Mouse (Mus musculus) midbrain, embryonic 13.5 days (tissue): ENCODE data around the gene Phrf1. TPM values are rescaled to one million over a fixed set of nuclear protein-coding genes. Genes with fewer than 3 reads are reported as not detected.
"Not testable (repeated sequence)": the region's sequence is repeated elsewhere in the genome, so short reads cannot be mapped to it uniquely, and the experiment has no call there.

Experiments used
- ATAC-seq: fragments of 200-750 bp; cut with Nextera tagmentation; 2 replicates; pipeline ENCODE4 v1.8.0; 2017; ENCODE audit warnings: mild to moderate bottlenecking, moderate TSS enrichment, moderate library complexity
- H3K27ac ChIP-seq: fragments of 300-500 bp; sonication (generic); 2 replicates; pipeline ENCODE4 v1.5.1; 2015; ENCODE audit warnings: inconsistent platforms, mild to moderate bottlenecking, moderate library complexity
- H3K27me3 ChIP-seq: fragments of 300-500 bp; sonication (generic); 2 replicates; pipeline ENCODE4 v1.6.1; 2015; ENCODE audit warnings: mild to moderate bottlenecking, inconsistent platforms
- H3K36me3 ChIP-seq: fragments of 300-500 bp; sonication (generic); 2 replicates; pipeline ENCODE4 v1.6.1; 2015; ENCODE audit warnings: mild to moderate bottlenecking, inconsistent platforms
- H3K4me1 ChIP-seq: fragments of 300-500 bp; sonication (generic); replicated peaks from 2 replicates; pipeline ENCODE4 v1.6.1; 2015; ENCODE audit warnings: inconsistent platforms
- H3K4me2 ChIP-seq: fragments of 300-500 bp; sonication (generic); replicated peaks from 2 replicates; pipeline ENCODE4 v1.6.1; 2015; ENCODE audit warnings: moderate library complexity, mild to moderate bottlenecking, inconsistent platforms
- H3K4me3 ChIP-seq: fragments of 300-500 bp; sonication (generic); replicated peaks from 2 replicates; pipeline ENCODE4 v1.5.1; 2015; ENCODE audit warnings: mild to moderate bottlenecking, inconsistent platforms
- H3K9ac ChIP-seq: fragments of 300-500 bp; sonication (generic); replicated peaks from 2 replicates; pipeline ENCODE4 v1.6.1; 2015; ENCODE audit warnings: mild to moderate bottlenecking, inconsistent platforms
- H3K9me3 ChIP-seq: fragments of 300-500 bp; sonication (generic); 2 replicates; pipeline ENCODE4 v1.6.1; 2016; ENCODE audit warnings: mild to moderate bottlenecking, inconsistent platforms
- WGBS: fragments of 180-500 bp; shearing (Covaris S2); methylation state at CpG from one replicate; pipeline ENCODE4 v1.1.7; 2015; 5-methylcytosine and 5-hydroxymethylcytosine counted together
- polyA plus RNA-seq: library from polyadenylated mRNA; unstranded; fragments of >200 nt; fragmentation: Nextera tagmentation; extraction: Ambion mirVana; gene quantifications from 2 replicates; pipeline ENCODE4 v1.2.1, GENCODE M21; 2015

Gene Phrf1
- polyA plus RNA-seq, 1 experiment from 2014 or later: 95.0 TPM

DNA sequence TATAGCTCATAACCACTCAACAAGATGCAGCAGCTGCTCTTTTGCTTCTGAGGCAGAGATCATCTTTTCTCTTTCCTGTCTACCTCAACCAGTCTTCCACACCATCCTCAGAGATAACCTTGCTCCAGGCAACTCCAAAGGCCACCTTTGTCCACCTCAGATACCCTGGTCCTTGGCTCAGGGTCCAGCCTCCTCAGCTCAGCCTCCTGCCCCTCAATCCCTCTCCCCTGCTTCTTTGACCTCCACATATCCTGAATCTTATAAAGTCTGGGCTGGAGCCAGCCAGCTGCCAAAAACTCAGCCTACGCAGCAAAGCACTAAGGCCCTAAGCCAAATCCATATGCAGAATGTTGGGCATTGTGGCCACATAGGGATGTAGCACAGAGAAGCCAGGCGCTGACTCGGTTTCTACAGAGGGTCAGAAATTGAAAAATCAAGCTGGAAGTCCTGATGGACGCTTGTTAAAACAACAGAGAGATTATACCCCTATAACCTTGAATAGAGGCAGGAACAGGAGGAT lies 5.8 kb upstream of the Phrf1 start:
- peaks cover 25% of the 10 kb centered on the region for H3K4me1 ChIP-seq
- peak overlapping the region; percentile 54; the same call in 1 of the 2 replicates for H3K9ac ChIP-seq
- H3K27ac ChIP-seq: peak overlapping the region; percentile 78; the same call in 1 of the 2 replicates
- H3K4me3 ChIP-seq: no peak overlapping the region
- no peaks in the 10 kb centered on the region for H3K27me3 ChIP-seq
- H3K4me2 ChIP-seq: peak overlapping the region; percentile 71
- H3K36me3 ChIP-seq: peaks cover 13% of the 10 kb centered on the region
- no peak for ATAC-seq
- H3K9me3 ChIP-seq: 0 out of 2 replicates have a peak, but pooled peaks cover 2% of the 10 kb centered on the region
- WGBS: 93% methylated on average over 4 of the region's 4 CpGs

DNA sequence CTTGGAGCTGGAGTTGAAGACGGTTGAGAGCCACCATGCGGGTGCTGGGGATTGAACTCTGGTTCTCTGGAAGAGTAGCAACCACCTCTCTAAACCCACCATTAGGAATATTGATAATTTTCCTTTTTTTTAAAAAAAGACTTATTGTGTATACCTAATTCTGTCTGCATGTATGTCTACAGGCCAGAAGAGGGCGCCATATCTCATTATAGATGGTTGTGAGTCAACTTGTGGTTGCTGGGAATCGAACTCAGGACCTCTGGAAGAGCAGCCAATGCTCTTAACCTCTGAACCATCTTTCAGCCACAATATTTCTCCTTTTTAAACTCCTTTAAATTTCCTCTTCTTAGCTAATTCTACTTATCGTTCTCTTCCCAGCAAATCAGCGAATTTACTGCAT lies 2.0 kb upstream of the Phrf1 start:
- no peak overlapping the region for H3K9ac ChIP-seq
- H3K4me1 ChIP-seq: peaks cover 34% of the 10 kb centered on the region
- no peak for ATAC-seq
- H3K4me3 ChIP-seq: no peak overlapping the region
- WGBS: 85% methylated on average over 6 of the region's 6 CpGs
- no peak overlapping the region for H3K4me2 ChIP-seq
- 0 out of 2 replicates have a peak, but pooled peaks cover 2% of the 10 kb centered on the region for H3K9me3 ChIP-seq
- H3K36me3 ChIP-seq: peaks cover 10% of the 10 kb centered on the region
- no peak overlapping the region for H3K27ac ChIP-seq
- H3K27me3 ChIP-seq: no peaks in the 10 kb centered on the region

DNA sequence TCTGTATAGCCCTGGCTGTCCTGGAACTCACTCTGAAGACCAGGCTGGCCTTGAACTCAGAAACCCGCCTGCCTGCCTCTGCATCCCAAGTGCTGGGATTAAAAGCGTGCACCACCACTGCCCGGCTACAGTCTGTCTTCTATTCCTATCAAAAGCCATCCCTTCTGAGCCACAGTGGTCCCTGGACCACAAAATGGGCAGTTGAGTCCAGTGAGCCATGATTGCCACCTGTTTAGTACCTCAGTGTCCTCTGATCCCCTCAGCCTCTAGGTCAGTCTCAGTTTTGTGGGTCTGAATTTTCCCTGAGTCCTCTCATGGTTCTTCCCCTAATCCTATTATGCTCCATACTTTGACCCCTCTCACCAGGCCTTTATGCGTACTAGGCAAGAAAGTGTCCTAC lies 788 bp upstream of the Phrf1 start:
- Histone ChIP-seq H3K27ac (peak overlapping the region; percentile 89; the same call in 1 of the 2 replicates), H3K27me3 (no peaks in the 10 kb centered on the region), H3K9me3 (0 out of 2 replicates have a peak, but pooled peaks cover 2% of the 10 kb centered on the region), H3K4me1 (peaks cover 25% of the 10 kb centered on the region), H3K9ac (no peak overlapping the region), H3K36me3 (peaks cover 23% of the 10 kb centered on the region), H3K4me3 (peak overlapping the region; percentile 99; the same call in 1 of the 2 replicates), H3K4me2 (peak overlapping the region; percentile 71)
- ATAC-seq: no peak
- WGBS: 76% methylated on average over 4 of the region's 4 CpGs

GRCm38 (mm10) chr7:141229702-141230101 lies 1.1 kb downstream of the Phrf1 start:
- Histone ChIP-seq H3K36me3 (peaks cover 42% of the 10 kb centered on the region), H3K4me3 (peak overlapping the region; percentile 99), H3K27me3 (no peaks in the 10 kb centered on the region), H3K4me2 (peak overlapping the region; percentile 71), H3K4me1 (peaks cover 24% of the 10 kb centered on the region), H3K9me3 (0 out of 2 replicates have a peak, but pooled peaks cover 2% of the 10 kb centered on the region), H3K27ac (no peak overlapping the region), H3K9ac (peak overlapping the region; percentile 96)
- ATAC-seq: no peak
- 72% methylated on average over 6 of the region's 6 CpGs for WGBS

DNA sequence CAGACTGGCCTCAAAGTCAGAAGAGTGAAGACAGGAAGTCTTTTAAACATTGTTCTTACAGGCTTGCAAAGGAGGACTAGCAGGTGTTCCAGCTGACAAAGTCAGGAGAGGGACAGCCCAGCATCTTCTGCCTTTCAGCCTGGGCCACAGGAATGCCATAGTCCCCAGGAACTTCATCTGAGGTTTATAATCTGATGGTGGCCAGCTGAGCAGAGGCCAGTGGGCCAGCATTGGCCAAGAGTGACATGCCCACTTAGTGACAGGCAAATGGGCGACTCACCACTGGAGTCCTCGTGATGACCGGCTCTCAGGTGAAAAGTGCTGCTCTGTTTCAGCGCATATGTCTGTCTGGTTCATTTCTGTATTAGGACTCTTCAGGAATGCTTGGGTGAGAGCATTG lies 2.0 kb downstream of the Phrf1 start:
- no peak overlapping the region for H3K9ac ChIP-seq
- WGBS: 97% methylated on average over 4 of the region's 4 CpGs

GRCm38 (mm10) chr7:141231111-141231510 lies 2.5 kb downstream of the Phrf1 start:
- no peak for ATAC-seq
- peaks cover 56% of the 10 kb centered on the region for H3K36me3 ChIP-seq

More for the DNA sequence above, 2.0 kb downstream of the Phrf1 start:
- H3K4me3 ChIP-seq: 0 out of 2 replicates have a peak overlapping the region, but pooled peaks have one; percentile 1
- H3K9me3 ChIP-seq: 0 out of 2 replicates have a peak, but pooled peaks cover 2% of the 10 kb centered on the region
- no peak overlapping the region for H3K27ac ChIP-seq
- H3K4me2 ChIP-seq: peak overlapping the region; percentile 71; the same call in 1 of the 2 replicates
- H3K36me3 ChIP-seq: peaks cover 50% of the 10 kb centered on the region
- no peaks in the 10 kb centered on the region for H3K27me3 ChIP-seq
- H3K4me1 ChIP-seq: peaks cover 24% of the 10 kb centered on the region
- ATAC-seq: no peak

GRCm38 (mm10) chr7:141231551-141231950 lies 3.0 kb downstream of the Phrf1 start:
- Histone ChIP-seq H3K27ac (no peak overlapping the region), H3K27me3 (no peaks in the 10 kb centered on the region), H3K4me1 (peaks cover 24% of the 10 kb centered on the region), H3K4me2 (no peak overlapping the region), H3K4me3 (no peak overlapping the region), H3K9me3 (0 out of 2 replicates have a peak, but pooled peaks cover 2% of the 10 kb centered on the region), H3K36me3 (peaks cover 58% of the 10 kb centered on the region), H3K9ac (no peak overlapping the region)
- no peak for ATAC-seq
- 88% methylated on average over 10 of the region's 10 CpGs for WGBS

More at GRCm38 (mm10) chr7:141231111-141231510, 2.5 kb downstream of the Phrf1 start:
- no peak overlapping the region for H3K9ac ChIP-seq
- no peaks in the 10 kb centered on the region for H3K27me3 ChIP-seq
- no peak overlapping the region for H3K4me2 ChIP-seq
- WGBS: 94% methylated on average over 3 of the region's 3 CpGs
- H3K4me3 ChIP-seq: no peak overlapping the region
- H3K4me1 ChIP-seq: peaks cover 24% of the 10 kb centered on the region
- H3K27ac ChIP-seq: no peak overlapping the region
- H3K9me3 ChIP-seq: 0 out of 2 replicates have a peak, but pooled peaks cover 2% of the 10 kb centered on the region

GRCm38 (mm10) chr7:141250486-141250885 lies 21.9 kb downstream of the Phrf1 start:
- 96% methylated on average over 4 of the region's 4 CpGs for WGBS
- not testable (repeated sequence) for H3K4me1 ChIP-seq, H3K4me3 ChIP-seq, ATAC-seq, H3K27me3 ChIP-seq, H3K9me3 ChIP-seq, H3K4me2 ChIP-seq, H3K27ac ChIP-seq, H3K9ac ChIP-seq
- H3K36me3 ChIP-seq: peaks cover 95% of the 10 kb centered on the region

DNA sequence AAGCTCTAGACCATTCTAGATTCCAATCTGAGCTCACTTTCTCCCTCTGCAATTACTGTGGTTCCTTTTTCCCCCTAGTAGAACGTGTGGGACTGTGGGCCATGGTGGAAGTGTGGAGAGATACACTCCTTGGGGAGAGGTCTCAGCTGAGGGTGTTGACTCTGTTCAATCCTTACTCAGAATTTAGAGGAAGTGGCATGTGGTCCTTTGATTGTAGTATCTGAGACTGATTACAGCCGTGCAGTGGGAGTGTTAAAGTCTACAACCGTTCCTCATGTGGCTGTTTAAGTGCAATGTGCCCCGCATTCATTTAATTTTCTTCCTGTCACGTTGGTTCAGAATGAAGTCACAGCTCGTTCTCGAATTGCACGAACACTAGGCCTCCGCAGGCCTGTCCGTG lies 27.6 kb downstream of the Phrf1 start:
- Histone ChIP-seq H3K4me3 (no peak overlapping the region), H3K9ac (no peak overlapping the region), H3K27me3 (no peaks in the 10 kb centered on the region), H3K27ac (no peak overlapping the region), H3K4me2 (no peak overlapping the region), H3K4me1 (no peaks in the 10 kb centered on the region), H3K36me3 (peaks cover 95% of the 10 kb centered on the region), H3K9me3 (no peaks in the 10 kb centered on the region)
- no peak for ATAC-seq
- 96% methylated on average over 10 of the region's 10 CpGs for WGBS

GRCm38 (mm10) chr7:141261480-141261879 lies 32.9 kb downstream of the Phrf1 start:
- Histone ChIP-seq H3K27ac (no peak overlapping the region), H3K36me3 (peaks cover 83% of the 10 kb centered on the region), H3K4me2 (no peak overlapping the region), H3K27me3 (no peaks in the 10 kb centered on the region), H3K9me3 (no peaks in the 10 kb centered on the region), H3K4me3 (no peak overlapping the region), H3K4me1 (peaks cover 14% of the 10 kb centered on the region), H3K9ac (no peak overlapping the region)
- 95% methylated on average over 3 of the region's 3 CpGs for WGBS
- no peak for ATAC-seq

DNA sequence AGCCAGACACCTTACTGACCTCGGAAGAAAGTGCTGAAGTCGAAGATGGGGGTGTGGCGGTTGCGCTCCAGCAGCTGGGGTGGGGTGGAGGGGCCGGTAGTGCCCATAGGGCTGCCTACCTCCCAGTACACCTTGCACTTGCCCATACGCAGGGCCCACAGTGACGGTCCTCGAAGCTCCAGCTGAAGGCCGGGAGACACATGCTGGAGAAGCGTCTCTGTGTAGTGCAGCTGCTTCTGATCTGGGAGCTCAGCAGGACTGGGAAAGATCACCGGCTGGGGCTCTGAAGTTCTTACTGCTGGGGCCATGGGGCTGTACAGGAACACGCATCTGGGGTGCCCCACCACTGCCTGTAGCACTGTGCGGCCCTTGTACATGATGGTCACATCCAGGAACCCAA lies 35.1 kb downstream of the Phrf1 start:
- H3K4me2 ChIP-seq: no peak overlapping the region
- no peak overlapping the region for H3K4me3 ChIP-seq
- H3K27me3 ChIP-seq: no peaks in the 10 kb centered on the region
- H3K9me3 ChIP-seq: no peaks in the 10 kb centered on the region
- H3K4me1 ChIP-seq: peaks cover 14% of the 10 kb centered on the region
- H3K9ac ChIP-seq: no peak overlapping the region
- WGBS: 92% methylated on average over 13 of the region's 13 CpGs
- H3K36me3 ChIP-seq: peaks cover 61% of the 10 kb centered on the region
- H3K27ac ChIP-seq: no peak overlapping the region
- no peak for ATAC-seq

DNA sequence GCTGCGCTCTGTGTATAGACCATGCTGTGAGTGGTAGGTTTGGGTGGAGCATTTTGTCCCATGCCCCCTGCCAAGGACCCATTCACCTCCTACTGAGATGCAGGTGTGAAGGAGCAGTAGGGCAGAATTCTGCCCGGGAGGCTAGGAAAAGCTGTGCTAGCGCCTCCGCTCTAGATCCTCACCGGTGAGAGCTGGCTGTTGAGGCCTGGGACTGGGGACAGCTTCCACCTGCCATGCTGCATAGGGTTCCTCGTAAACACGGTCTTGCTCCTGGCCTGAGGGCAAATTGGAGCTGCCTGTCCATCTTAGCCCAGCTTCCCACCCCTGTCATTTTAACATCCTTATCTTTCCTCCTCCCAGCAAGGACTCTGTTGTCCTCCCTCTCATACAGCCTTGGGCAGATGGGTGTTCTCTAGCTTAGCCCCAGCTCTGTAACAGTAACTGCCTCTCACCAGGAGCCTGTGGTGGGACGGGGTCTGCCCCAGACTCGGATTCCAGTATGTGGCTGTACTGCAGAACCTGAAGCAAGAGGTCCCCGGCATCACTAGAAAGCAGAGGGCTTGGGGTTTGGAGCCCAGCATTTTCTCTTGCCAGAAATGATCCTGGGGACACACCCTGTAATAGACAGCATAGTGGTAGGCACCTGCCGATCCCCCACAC lies 35.6 kb downstream of the Phrf1 start:
- WGBS: 81% methylated on average over 11 of the region's 11 CpGs
- Histone ChIP-seq H3K27ac (no peak overlapping the region), H3K4me1 (peaks cover 14% of the 10 kb centered on the region), H3K36me3 (peaks cover 56% of the 10 kb centered on the region), H3K4me3 (no peak overlapping the region), H3K9me3 (no peaks in the 10 kb centered on the region), H3K4me2 (no peak overlapping the region), H3K9ac (no peak overlapping the region), H3K27me3 (no peaks in the 10 kb centered on the region)
- ATAC-seq: no peak
